Mouse (Mus musculus): ENCODE results near the gene Pld2. TPM values are rescaled to one million over a fixed set of nuclear protein-coding genes. Genes with fewer than 3 reads are reported as not detected.

The Pld2 gene
- total and polyA plus RNA-seq, 3 experiments: 0.15 to 0.39 TPM; not detected in 1

DNA sequence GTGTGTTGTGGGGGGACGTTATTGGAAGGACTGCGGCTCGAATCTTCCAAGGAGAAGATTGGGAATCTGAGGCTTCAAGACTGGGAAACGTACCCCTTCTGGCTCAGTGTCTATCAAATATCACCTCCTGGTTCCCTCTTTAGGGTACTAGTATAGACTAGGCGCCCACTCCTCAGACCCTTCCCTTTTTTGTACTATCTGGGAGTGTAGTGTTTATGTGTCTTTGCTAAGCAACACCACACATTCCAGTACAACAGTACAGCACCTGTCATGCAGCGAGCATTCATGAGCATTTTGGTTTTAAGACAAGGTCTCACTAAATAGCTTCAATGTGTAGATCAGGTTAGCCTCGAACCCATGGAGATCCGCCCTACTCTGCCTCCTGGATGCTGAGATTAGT, 11.7 kb downstream of the Pld2 start:
- H3K4me1 ChIP-seq (ENCODE audit: control insufficient read depth in 1 of 2, insufficient read depth in 2 of 2, low read length in 2 of 2): peaks cover 0 to 15% of the 10 kb centered on the region in 2 experiments; a peak in 2 of 4 replicates
- peak; percentile 77 for DNase-seq (ENCODE audit: low read depth, low spot score)
- no peaks in the 10 kb centered on the region for H3K9me3 ChIP-seq (replicated peaks; ENCODE audit: insufficient read depth, low read length)
- TF ChIP-seq NRF1 (IDR thresholded peaks at IDR 0.05; ENCODE audit: insufficient read depth, low read depth, low read length, poor library complexity, severe bottlenecking) (no peak), SMC3 (IDR thresholded peaks at IDR 0.05; ENCODE audit: low read depth, low read length) (no peak), TAL1 (IDR thresholded peaks at IDR 0.05; ENCODE audit: low read length) (peak; percentile 34), EP300 (IDR thresholded peaks at IDR 0.05; ENCODE audit: low read depth in 1 of 2, low read length in 2 of 2) (0 out of 4 replicates have a peak, but pooled peaks of 1 of the 2 experiments have one; percentile 14), NELFE (IDR thresholded peaks at IDR 0.05; ENCODE audit: low read depth, low read length) (no peak)
- no peak overlapping the region for H3K4me3 ChIP-seq (ENCODE audit: control insufficient read depth in 1 of 2, insufficient read depth in 1 of 2, low read depth in 2 of 2, low read length in 2 of 2)
- no peaks in the 10 kb centered on the region for H3K79me2 ChIP-seq (ENCODE audit: control insufficient read depth, insufficient read depth, low read length, poor library complexity)
- peaks cover 2 to 5% of the 10 kb centered on the region in 2 experiments; a peak in 3 of 4 replicates for H3K27me3 ChIP-seq (ENCODE audit: control insufficient read depth in 1 of 2, insufficient read depth in 2 of 2, low read length in 2 of 2)
- no peak overlapping the region for H3K27ac ChIP-seq (ENCODE audit: control insufficient read depth, low read depth, low read length)
- peaks cover 0 to 2% of the 10 kb centered on the region in 2 experiments; a peak in 1 of 4 replicates for H3K36me3 ChIP-seq (ENCODE audit: control insufficient read depth in 1 of 2, insufficient read depth in 2 of 2, low read length in 2 of 2)
- H3K9ac ChIP-seq (ENCODE audit: control insufficient read depth, low read depth, low read length, poor library complexity, severe bottlenecking): no peak overlapping the region

DNA sequence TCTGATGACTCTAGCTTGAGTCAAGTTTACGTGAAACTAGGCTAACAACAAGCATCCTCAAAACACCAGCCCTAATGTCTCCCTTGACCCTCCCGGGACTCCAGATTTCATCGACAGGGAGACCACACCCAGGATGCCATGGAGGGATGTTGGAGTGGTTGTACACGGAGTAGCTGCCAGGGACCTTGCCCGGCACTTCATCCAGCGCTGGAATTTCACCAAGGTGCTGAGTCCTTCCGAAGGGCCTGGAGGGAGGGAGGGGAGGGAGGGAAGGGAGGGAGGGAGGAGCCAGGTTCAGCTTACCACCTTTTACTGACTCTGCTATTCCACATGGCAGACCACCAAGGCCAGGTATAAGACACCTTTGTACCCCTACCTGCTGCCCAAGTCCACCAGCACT, 14.1 kb downstream of the Pld2 start:
- no peak overlapping the region for H3K9ac ChIP-seq (ENCODE audit: control insufficient read depth, low read depth, low read length, poor library complexity, severe bottlenecking)
- no peak for DNase-seq (ENCODE audit: low read depth, low spot score)
- no peak overlapping the region for H3K4me3 ChIP-seq (ENCODE audit: control insufficient read depth in 1 of 2, insufficient read depth in 1 of 2, low read depth in 2 of 2, low read length in 2 of 2)
- TF ChIP-seq E2F4 (IDR thresholded peaks at IDR 0.05; ENCODE audit: borderline replicate concordance, low read depth, low read length) (no peak), ZC3H11A (IDR thresholded peaks at IDR 0.05; ENCODE audit: low read depth, low read length) (no peak), USF1 (IDR thresholded peaks at IDR 0.05; ENCODE audit: low read depth, low read length) (no peak), ELF1 (IDR thresholded peaks at IDR 0.05; ENCODE audit: low read depth, low read length) (no peak)
- peaks cover 0 to 15% of the 10 kb centered on the region in 2 experiments; a peak in 2 of 4 replicates for H3K4me1 ChIP-seq (ENCODE audit: control insufficient read depth in 1 of 2, insufficient read depth in 2 of 2, low read length in 2 of 2)
- peaks cover 0 to 2% of the 10 kb centered on the region in 2 experiments; a peak in 1 of 4 replicates for H3K36me3 ChIP-seq (ENCODE audit: control insufficient read depth in 1 of 2, insufficient read depth in 2 of 2, low read length in 2 of 2)
- 0 out of 4 replicates have a peak, but pooled peaks cover 0 to 1% of the 10 kb centered on the region in 2 experiments for H3K27me3 ChIP-seq (ENCODE audit: control insufficient read depth in 1 of 2, insufficient read depth in 2 of 2, low read length in 2 of 2)
- no peaks in the 10 kb centered on the region for H3K9me3 ChIP-seq (replicated peaks; ENCODE audit: insufficient read depth, low read length)
- no peaks in the 10 kb centered on the region for H3K79me2 ChIP-seq (ENCODE audit: control insufficient read depth, insufficient read depth, low read length, poor library complexity)
- no peak overlapping the region for H3K27ac ChIP-seq (ENCODE audit: control insufficient read depth, low read depth, low read length)

DNA sequence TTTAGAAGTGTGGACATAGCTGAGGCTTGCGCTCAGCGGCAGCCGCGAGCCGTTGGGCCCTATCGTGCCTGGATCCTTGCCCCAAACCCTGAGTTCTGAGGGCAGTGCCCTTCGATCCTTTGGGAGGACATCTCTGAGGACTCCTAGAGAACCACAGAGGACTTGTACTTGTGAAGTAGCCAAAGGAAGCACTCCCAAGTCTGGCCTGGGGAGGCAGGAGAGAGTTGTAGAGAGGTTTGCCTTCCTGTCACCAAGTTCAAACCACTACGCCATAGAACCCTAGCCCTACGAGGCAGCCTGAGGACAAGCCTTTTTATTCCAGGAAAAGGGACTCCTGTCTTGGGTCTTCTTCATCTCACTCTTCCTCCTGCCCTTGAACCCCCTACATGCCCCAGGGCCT, 17.7 kb downstream of the Pld2 start:
- H3K27ac ChIP-seq (ENCODE audit: control insufficient read depth, low read depth, low read length): no peak overlapping the region

More for the DNA sequence above, 17.7 kb downstream of the Pld2 start:
- no peaks in the 10 kb centered on the region; the same call in 1 of the 2 replicates for H3K79me2 ChIP-seq (ENCODE audit: control insufficient read depth, insufficient read depth, low read length, poor library complexity)
- peaks cover 0 to 5% of the 10 kb centered on the region in 2 experiments; a peak in 1 of 4 replicates for H3K36me3 ChIP-seq (ENCODE audit: control insufficient read depth in 1 of 2, insufficient read depth in 2 of 2, low read length in 2 of 2)
- H3K4me3 ChIP-seq (ENCODE audit: control insufficient read depth in 1 of 2, insufficient read depth in 1 of 2, low read depth in 2 of 2, low read length in 2 of 2): no peak overlapping the region
- peaks cover 0 to 7% of the 10 kb centered on the region in 2 experiments; a peak in 1 of 4 replicates for H3K4me1 ChIP-seq (ENCODE audit: control insufficient read depth in 1 of 2, insufficient read depth in 2 of 2, low read length in 2 of 2)
- no peak overlapping the region for H3K9ac ChIP-seq (ENCODE audit: control insufficient read depth, low read depth, low read length, poor library complexity, severe bottlenecking)
- H3K9me3 ChIP-seq (replicated peaks; ENCODE audit: insufficient read depth, low read length): no peaks in the 10 kb centered on the region
- DNase-seq (ENCODE audit: low read depth, low spot score): no peak
- 0 out of 4 replicates have a peak, but pooled peaks cover 0 to 1% of the 10 kb centered on the region in 2 experiments for H3K27me3 ChIP-seq (ENCODE audit: control insufficient read depth in 1 of 2, insufficient read depth in 2 of 2, low read length in 2 of 2)
- TF ChIP-seq SMC3 (IDR thresholded peaks at IDR 0.05; ENCODE audit: low read depth, low read length): no peak
- TF ChIP-seq MAZ (IDR thresholded peaks at IDR 0.05; ENCODE audit: low read depth, low read length): no peak
- TF ChIP-seq TCF12 (IDR thresholded peaks at IDR 0.05; ENCODE audit: low read depth, low read length): no peak
- TF ChIP-seq ZMIZ1 (IDR thresholded peaks at IDR 0.05; ENCODE audit: low read depth, low read length): no peak
- TF ChIP-seq TAL1 (IDR thresholded peaks at IDR 0.05; ENCODE audit: low read length): no peak
- TF ChIP-seq CTCF (IDR thresholded peaks at IDR 0.05 in 2 of 3, conservative IDR thresholded peaks at IDR 0.05 in 1 of 3; ENCODE audit: control insufficient read depth in 1 of 3, insufficient read depth in 1 of 3, low read depth in 2 of 3, low read length in 3 of 3, poor library complexity in 1 of 3, severe bottlenecking in 1 of 3): no peak
- no peak for TF ChIP-seq RAD21 (IDR thresholded peaks at IDR 0.05; ENCODE audit: low read depth, low read length)
- no peak for TF ChIP-seq UBTF (IDR thresholded peaks at IDR 0.05; ENCODE audit: borderline replicate concordance, insufficient read depth, low read depth, low read length)
- TF ChIP-seq JUND (IDR thresholded peaks at IDR 0.05; ENCODE audit: low read depth, low read length): no peak

Measured in MEL (cell line).